Mouse (Mus musculus) neural tube, embryonic 12.5 days (tissue): ENCODE measurements around the gene Snrnp35. TPM values are rescaled to one million over a fixed set of nuclear protein-coding genes. Genes with fewer than 3 reads are reported as not detected.
"Not testable (repeated sequence)": the region's sequence is repeated elsewhere in the genome, so short reads cannot be mapped to it uniquely, and the experiment has no call there.

Experiments used
- ATAC-seq: fragments of 200-750 bp; cut with Nextera tagmentation; 2 replicates; pipeline ENCODE4 v1.8.0; 2017; ENCODE audit warnings: low read depth, mild to moderate bottlenecking, moderate TSS enrichment, moderate library complexity; ENCODE audit not compliant: low FRiP score
- H3K27ac ChIP-seq: fragments of 300-500 bp; sonication (generic); 2 replicates; pipeline ENCODE4 v1.5.1; 2016
- H3K27me3 ChIP-seq: fragments of 300-500 bp; sonication (generic); replicated peaks from 2 replicates; pipeline ENCODE4 v1.6.1; 2016; ENCODE audit warnings: mild to moderate bottlenecking
- H3K36me3 ChIP-seq: fragments of 300-500 bp; sonication (generic); 2 replicates; pipeline ENCODE4 v1.6.1; 2016; ENCODE audit warnings: mild to moderate bottlenecking
- H3K4me1 ChIP-seq: fragments of 300-500 bp; sonication (generic); 2 replicates; pipeline ENCODE4 v1.6.1; 2016
- H3K4me2 ChIP-seq: fragments of 300-500 bp; sonication (generic); replicated peaks from 2 replicates; pipeline ENCODE4 v1.6.1; 2016; ENCODE audit warnings: mild to moderate bottlenecking
- H3K4me3 ChIP-seq: fragments of 300-500 bp; sonication (generic); 2 replicates; pipeline ENCODE4 v1.5.1; 2016
- H3K9ac ChIP-seq: fragments of 300-500 bp; sonication (generic); 2 replicates; pipeline ENCODE4 v1.6.1; 2016; ENCODE audit warnings: mild to moderate bottlenecking
- H3K9me3 ChIP-seq: fragments of 300-500 bp; sonication (generic); 2 replicates; pipeline ENCODE4 v1.6.1; 2016; ENCODE audit warnings: mild to moderate bottlenecking
- WGBS: fragments of 180-500 bp; shearing (Covaris S2); methylation state at CpG from one replicate; pipeline ENCODE4 v1.1.7; 2016; 5-methylcytosine and 5-hydroxymethylcytosine counted together
- polyA plus RNA-seq: library from polyadenylated mRNA; unstranded; fragments of >200 nt; fragmentation: Nextera tagmentation; extraction: Ambion mirVana; gene quantifications from 2 replicates; pipeline ENCODE4 v1.2.1, GENCODE M21; 2016

Snrnp35 gene
- polyA plus RNA-seq, 1 experiment from 2014 or later: 29.6 TPM

DNA sequence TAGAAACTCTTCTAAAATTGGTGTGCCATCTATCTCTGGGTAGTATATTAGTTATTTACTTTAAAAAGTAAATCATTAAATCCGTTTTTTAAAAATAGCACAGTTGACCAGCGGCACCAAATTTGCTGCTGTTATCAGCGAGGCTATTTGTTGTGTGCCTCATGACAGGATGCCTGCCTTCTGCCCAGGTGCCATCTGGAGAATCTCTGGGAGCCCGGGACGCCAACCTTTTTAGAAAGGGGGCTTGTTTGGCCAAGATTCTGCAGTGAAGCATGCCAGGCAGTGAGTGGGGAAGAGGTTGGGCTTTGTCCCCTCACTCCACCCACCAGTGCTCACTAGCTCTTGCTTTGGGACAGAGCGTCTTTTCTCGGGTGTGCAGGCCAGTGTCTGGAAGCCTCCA, 32.9 kb upstream of the Snrnp35 start:
- Histone ChIP-seq H3K9me3 (no peaks in the 10 kb centered on the region), H3K4me1 (peaks cover 24% of the 10 kb centered on the region), H3K4me3 (no peak overlapping the region), H3K4me2 (no peak overlapping the region), H3K36me3 (peaks cover 75% of the 10 kb centered on the region), H3K27ac (no peak overlapping the region), H3K27me3 (no peaks in the 10 kb centered on the region), H3K9ac (no peak overlapping the region)
- 91% methylated on average over 7 of the region's 7 CpGs for WGBS
- ATAC-seq: no peak

DNA sequence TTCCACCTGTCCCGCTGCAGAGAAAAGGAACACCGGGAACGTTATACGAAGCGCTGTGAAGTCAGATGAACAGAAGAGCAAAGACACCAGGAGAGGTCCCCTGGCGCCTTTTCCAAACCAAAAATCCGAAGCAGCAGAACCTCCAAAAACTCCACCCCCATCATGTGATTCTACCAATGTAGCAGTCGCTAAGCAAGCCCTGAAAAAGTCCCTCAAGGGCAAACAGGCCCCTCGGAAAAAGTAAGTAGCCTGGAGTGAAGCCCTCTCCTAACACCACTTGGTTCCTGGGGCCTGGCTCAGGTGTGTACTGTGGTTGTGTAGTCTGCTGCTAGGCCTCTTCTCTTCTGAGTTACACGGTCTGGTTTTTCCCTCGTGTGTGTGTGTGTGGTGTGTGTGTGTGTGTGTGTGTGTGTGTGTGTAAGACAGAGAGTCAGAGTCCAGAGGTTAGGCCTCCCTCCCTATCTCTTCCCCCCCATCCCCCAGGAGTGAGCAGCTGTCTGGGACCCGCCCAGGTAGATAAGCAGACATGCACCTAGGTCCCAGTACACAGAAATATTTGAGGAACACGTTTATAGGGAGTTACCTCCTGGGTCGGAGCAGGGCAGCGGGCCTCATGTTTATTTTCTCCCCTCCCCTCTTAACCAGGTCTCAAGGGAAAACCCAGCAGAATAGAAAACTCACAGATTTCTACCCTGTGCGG, 32.1 kb upstream of the Snrnp35 start:
- H3K9ac ChIP-seq: no peak overlapping the region
- H3K36me3 ChIP-seq: peaks cover 80% of the 10 kb centered on the region
- WGBS: 88% methylated on average over 16 of the region's 16 CpGs
- H3K27me3 ChIP-seq: no peaks in the 10 kb centered on the region
- H3K4me3 ChIP-seq: no peak overlapping the region
- H3K27ac ChIP-seq: no peak overlapping the region
- peaks cover 23% of the 10 kb centered on the region for H3K4me1 ChIP-seq
- no peak for ATAC-seq
- H3K9me3 ChIP-seq: no peaks in the 10 kb centered on the region
- H3K4me2 ChIP-seq: no peak overlapping the region

DNA sequence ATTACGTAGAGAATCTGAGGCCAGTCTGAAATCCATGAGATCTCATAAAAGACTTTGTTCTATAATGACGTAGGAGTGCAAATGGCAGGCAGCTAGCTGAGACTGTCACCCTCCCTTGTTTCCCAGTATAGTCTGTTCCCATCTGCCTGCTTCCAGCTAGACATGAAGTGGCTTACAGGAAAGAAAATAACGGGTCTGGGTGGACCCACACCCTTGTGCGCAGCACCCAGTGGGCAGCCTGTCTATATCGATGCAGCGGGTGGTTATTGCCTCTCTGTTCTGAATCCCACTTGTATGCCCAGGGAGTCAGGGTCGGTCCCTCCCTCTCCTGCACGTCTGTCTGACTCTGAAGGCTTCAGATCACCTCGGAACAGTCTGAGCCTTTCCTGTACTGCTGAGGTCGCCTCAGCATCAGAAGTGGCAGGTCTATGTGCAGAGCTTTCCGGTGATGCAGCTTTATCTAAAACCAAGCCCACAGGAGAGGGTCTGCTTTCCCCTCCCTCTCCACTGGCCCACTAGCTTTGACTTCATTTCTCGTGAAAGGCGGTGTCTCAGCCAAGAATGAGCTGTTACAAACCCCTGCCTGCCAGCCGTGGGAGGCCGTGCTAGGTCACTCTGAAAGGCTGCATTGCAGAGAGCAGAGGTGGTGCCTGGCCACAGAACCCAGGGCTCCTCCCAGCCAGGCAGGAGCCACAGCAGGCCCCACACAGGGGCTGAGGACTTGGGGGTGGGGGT, 30.3 kb upstream of the Snrnp35 start:
- Histone ChIP-seq H3K36me3 (peaks cover 91% of the 10 kb centered on the region), H3K4me1 (peaks cover 6% of the 10 kb centered on the region; the same call in 1 of the 2 replicates)

DNA sequence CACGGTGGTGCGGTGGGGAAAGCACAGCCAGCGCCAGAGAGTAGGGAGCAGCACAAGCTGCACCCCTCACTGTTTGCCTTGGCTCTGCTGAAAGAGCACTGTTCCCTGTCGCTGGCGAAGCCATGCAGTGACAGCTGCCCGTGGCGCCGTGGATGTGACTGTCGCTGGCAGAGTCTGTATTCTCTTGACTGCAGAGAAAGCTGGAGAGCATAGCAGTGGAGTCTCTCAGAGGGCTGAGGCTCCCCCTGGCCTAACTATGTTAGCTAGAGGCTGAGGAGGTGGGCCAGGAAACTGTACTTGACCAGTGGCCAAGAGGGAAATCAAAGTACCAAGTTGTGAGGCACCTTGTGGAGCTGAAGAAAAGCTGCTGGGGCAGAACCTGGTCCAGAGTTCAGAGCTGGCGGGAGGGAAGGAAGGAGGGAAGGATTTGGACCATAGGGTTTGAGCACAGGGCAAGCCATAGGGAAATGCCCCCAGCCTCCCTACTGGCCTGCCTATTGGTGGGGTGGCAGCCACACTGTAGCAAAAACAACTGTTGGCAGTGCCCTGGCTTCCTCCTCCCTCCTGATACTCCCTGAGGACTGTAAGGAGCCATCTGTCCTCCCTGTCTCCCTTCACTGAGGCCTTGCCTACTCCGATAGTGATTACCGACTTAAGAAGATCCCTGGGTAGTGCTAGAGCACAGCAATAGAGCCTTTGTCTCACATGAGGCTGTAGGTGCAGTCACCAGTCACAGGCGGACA, 29.4 kb upstream of the Snrnp35 start:
- 89% methylated on average over 13 of the region's 13 CpGs for WGBS
- Histone ChIP-seq H3K9me3 (no peaks in the 10 kb centered on the region), H3K4me3 (no peak overlapping the region), H3K27ac (no peak overlapping the region), H3K4me1 (0 out of 2 replicates have a peak, but pooled peaks cover under 1% of the 10 kb centered on the region), H3K9ac (no peak overlapping the region), H3K4me2 (no peak overlapping the region), H3K27me3 (no peaks in the 10 kb centered on the region), H3K36me3 (peaks cover 91% of the 10 kb centered on the region)
- ATAC-seq: no peak

More for the DNA sequence above, 30.3 kb upstream of the Snrnp35 start:
- Histone ChIP-seq H3K9me3 (no peaks in the 10 kb centered on the region), H3K4me2 (no peak overlapping the region), H3K27me3 (no peaks in the 10 kb centered on the region), H3K27ac (no peak overlapping the region), H3K9ac (no peak overlapping the region), H3K4me3 (no peak overlapping the region)
- 84% methylated on average over 15 of the region's 15 CpGs for WGBS
- ATAC-seq: no peak

DNA sequence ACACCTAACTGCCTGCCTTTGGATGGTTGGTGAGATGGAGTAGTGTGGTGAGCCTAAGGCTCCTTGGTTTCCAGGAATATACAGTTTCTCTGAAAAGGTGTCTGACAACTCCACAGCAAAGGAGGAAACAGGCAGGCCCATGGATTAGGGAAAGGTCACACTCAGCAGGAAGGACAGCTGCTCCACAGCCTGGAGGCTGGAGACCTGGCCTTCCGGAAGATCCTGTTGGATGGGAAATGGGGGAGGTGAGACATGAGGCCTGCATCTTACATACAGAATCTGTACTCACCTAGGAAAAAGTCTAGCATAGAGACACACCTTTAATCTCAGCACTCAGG, 28.9 kb upstream of the Snrnp35 start:
- Histone ChIP-seq H3K36me3 (peaks cover 91% of the 10 kb centered on the region), H3K27me3 (no peaks in the 10 kb centered on the region), H3K9me3 (no peaks in the 10 kb centered on the region), H3K4me3 (no peak overlapping the region), H3K9ac (no peak overlapping the region), H3K4me2 (no peak overlapping the region), H3K4me1 (no peaks in the 10 kb centered on the region), H3K27ac (no peak overlapping the region)
- WGBS: 86% methylated on average over 1 of the region's 1 CpGs
- no peak for ATAC-seq

DNA sequence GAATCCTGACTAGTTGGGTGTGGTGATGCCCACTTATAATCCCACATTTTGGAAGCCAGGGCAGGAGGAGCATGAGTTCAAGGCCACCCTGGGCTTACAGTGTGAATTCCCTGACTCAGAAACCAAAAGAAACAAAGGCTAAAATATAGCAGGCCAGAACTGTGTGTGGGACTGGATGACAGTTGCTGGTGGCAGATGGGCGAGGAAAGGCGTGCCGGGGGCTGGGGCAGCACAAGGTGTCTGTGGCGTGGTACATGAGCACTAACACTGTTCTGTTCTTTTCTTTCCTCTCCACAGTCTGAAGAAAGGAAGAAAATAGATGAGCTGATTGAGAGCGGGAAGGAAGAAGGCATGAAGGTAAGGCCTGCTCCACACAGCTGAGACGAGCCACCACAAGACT, 26.2 kb upstream of the Snrnp35 start:
- H3K36me3 ChIP-seq: peaks cover 90% of the 10 kb centered on the region
- H3K27me3 ChIP-seq: no peaks in the 10 kb centered on the region
- H3K27ac ChIP-seq: no peak overlapping the region
- ATAC-seq: no peak
- whole genome bisulfite sequencing: 96% methylated on average over 6 of the region's 6 CpGs
- H3K4me1 ChIP-seq: no peaks in the 10 kb centered on the region
- H3K4me2 ChIP-seq: no peak overlapping the region
- H3K9ac ChIP-seq: no peak overlapping the region
- H3K4me3 ChIP-seq: no peak overlapping the region
- H3K9me3 ChIP-seq: no peaks in the 10 kb centered on the region

DNA sequence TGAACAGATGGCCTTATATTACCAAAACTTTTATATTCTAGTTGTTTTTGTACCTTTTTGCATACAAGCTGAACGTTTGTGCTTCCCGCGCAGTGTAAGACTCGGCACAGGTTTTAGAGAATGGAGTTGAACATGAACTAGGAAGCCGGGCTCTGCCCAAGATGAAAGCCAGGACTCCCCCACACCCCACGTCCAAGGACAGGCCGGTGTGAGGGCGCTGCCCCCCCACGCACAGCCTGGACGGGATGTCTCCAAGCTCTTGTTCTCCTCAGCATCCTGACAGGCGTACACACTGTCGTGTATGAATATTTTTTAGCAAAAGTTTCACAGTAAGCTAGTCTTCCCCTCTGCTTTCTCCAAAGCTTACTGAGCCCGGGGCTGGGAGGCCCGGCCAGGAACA, 22.0 kb upstream of the Snrnp35 start:
- H3K27me3 ChIP-seq, H3K9ac ChIP-seq, H3K4me3 ChIP-seq, H3K4me1 ChIP-seq, H3K4me2 ChIP-seq, H3K9me3 ChIP-seq, H3K27ac ChIP-seq, ATAC-seq: not testable (repeated sequence)
- peaks cover 71% of the 10 kb centered on the region for H3K36me3 ChIP-seq
- WGBS: 93% methylated on average over 14 of the region's 14 CpGs

DNA sequence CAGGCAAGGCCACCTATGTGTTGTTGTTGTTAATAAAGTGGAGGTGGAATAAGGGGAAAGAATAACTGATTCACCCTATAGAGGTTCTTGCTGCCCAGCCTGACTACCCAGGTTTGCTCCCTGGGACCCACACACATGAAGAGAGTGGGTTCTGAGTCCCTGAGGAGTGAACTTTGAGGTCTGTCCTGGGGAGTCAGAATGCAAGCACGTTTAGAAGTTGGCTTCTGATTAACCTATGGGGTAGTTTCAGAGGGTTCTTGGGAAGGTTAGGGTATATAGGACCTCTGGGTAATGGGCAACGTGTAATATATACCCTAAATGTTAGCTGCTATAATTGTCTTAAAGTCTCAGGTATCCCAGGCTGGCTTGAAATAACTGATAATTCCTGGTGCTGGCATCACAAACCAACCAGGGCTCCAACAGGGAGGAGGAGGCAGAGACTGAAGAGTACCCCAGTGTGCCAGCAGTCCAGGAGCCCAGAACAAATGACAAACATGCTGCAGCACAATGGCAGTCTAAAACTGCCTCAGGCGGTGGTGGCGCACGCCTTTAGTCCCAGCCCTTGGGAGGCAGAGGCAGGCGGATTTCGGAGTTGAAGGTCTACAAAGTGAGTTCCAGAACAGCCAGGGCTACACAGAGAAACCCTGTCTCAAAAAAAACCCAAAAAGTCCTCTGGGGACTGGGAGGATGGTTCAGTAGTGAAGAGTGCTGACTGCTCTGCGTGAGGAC, 20.5 kb upstream of the Snrnp35 start:
- H3K9ac ChIP-seq: no peak overlapping the region
- H3K4me3 ChIP-seq: no peak overlapping the region
- no peak overlapping the region for H3K27ac ChIP-seq
- WGBS: 89% methylated on average over 8 of the region's 8 CpGs
- no peaks in the 10 kb centered on the region for H3K9me3 ChIP-seq
- H3K27me3 ChIP-seq: no peaks in the 10 kb centered on the region
- no peak overlapping the region for H3K4me2 ChIP-seq
- H3K4me1 ChIP-seq: no peaks in the 10 kb centered on the region
- ATAC-seq: no peak
- H3K36me3 ChIP-seq: peaks cover 60% of the 10 kb centered on the region

DNA sequence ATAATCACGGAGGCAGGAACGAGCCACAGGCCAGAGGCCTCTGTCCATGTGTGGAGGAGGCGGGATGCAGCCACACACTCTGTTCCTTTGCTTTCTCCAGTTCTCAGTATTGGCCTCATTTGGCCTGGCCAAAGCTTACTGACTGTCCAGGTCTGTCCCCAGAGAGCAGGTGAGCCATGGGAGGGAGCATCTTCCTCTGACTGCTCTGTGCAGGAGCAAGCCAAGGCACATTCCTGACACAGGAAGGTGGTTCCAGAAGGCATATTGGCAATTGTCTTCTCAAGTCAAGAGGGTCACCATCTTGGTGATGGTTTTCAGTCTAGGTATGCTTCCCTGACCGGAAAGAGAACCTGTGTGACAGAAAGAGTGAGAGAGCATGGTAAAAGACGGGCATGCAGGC, 19.5 kb upstream of the Snrnp35 start:
- Histone ChIP-seq H3K27ac (no peak overlapping the region), H3K36me3 (peaks cover 57% of the 10 kb centered on the region), H3K27me3 (no peaks in the 10 kb centered on the region), H3K9me3 (no peaks in the 10 kb centered on the region), H3K4me1 (no peaks in the 10 kb centered on the region), H3K4me2 (no peak overlapping the region), H3K9ac (no peak overlapping the region), H3K4me3 (no peak overlapping the region)
- WGBS: 90% methylated on average over 5 of the region's 5 CpGs
- ATAC-seq: no peak

DNA sequence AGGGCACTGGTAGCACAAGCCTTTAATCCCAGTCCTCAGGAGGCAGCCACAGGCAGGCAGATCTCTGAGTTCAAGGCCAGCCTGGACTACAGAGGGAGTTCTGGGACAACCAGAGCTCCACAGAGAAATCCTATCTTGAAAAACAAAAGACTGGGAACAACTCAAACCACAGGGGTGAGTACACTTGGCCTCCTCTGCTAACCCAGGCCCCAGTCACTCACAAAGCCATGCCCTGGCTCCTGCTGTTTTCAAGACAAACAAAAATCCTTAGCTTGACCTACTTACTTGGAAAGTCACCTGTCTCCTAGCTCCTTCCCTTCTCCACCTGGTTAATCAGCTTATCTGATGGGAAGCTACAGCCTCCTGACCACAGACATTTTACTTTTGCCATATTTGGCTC, 18.0 kb upstream of the Snrnp35 start:
- H3K27ac ChIP-seq: no peak overlapping the region
- no peak overlapping the region for H3K4me3 ChIP-seq
- no peak overlapping the region for H3K9ac ChIP-seq
- no peaks in the 10 kb centered on the region for H3K27me3 ChIP-seq
- H3K4me1 ChIP-seq: no peaks in the 10 kb centered on the region
- H3K4me2 ChIP-seq: no peak overlapping the region
- ATAC-seq: no peak
- peaks cover 54% of the 10 kb centered on the region for H3K36me3 ChIP-seq
- no peaks in the 10 kb centered on the region for H3K9me3 ChIP-seq

DNA sequence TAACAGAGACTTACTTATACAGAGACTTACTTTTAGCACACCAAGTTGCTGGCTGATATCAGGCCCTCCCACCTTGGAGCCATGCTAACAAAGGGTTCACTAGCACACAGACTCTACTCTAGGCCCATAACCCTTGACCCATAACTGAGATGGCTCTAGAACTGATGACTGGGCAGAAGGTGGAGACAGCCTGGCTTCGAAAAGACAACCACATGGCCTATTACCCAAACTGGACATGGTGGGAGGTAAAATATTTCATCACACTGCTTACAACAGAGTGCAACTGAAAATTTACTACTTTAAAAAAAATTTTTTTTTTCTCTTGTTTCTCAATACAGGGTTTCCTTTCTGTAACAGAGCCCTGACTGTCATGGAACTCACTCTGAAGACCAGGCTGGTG, 15.2 kb upstream of the Snrnp35 start:
- Histone ChIP-seq H3K4me1 (no peaks in the 10 kb centered on the region), H3K27ac (no peak overlapping the region), H3K27me3 (no peaks in the 10 kb centered on the region), H3K9ac (no peak overlapping the region), H3K4me2 (no peak overlapping the region), H3K36me3 (peaks cover 30% of the 10 kb centered on the region), H3K9me3 (no peaks in the 10 kb centered on the region), H3K4me3 (no peak overlapping the region)
- no peak for ATAC-seq
- 95% methylated on average over 1 of the region's 1 CpGs for WGBS

DNA sequence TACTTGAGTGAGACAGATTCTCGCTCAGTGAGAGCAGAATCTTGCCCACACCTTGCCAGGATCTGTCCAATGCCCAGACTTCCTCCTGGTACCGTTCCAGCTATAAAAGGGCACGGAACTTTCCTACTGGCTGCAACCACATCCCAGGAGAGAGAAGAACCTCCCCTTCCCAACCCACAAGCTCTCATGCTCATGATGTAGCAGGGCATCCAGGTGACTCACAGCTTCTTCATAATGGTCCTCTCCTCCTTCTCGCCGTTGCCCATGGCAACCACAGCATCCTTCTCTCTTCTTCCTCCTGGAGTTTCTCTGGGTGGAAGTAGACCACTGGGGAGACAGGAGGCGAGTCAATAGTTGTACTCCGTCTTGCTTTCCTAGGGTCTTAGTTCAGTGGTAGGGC, 14.6 kb upstream of the Snrnp35 start:
- Histone ChIP-seq H3K27me3 (no peaks in the 10 kb centered on the region), H3K9me3 (no peaks in the 10 kb centered on the region), H3K4me1 (no peaks in the 10 kb centered on the region), H3K9ac (no peak overlapping the region), H3K4me2 (no peak overlapping the region), H3K27ac (no peak overlapping the region), H3K4me3 (no peak overlapping the region), H3K36me3 (peaks cover 24% of the 10 kb centered on the region)
- no peak for ATAC-seq
- WGBS: 93% methylated on average over 7 of the region's 7 CpGs
